Mouse (Mus musculus): Measurements from ENCODE around the gene Hapln3. TPM values are rescaled to one million over a fixed set of nuclear protein-coding genes. Genes with fewer than 3 reads are reported as not detected.

Hapln3 gene
- total RNA-seq, 2 experiments from 2014 or later = not detected

DNA sequence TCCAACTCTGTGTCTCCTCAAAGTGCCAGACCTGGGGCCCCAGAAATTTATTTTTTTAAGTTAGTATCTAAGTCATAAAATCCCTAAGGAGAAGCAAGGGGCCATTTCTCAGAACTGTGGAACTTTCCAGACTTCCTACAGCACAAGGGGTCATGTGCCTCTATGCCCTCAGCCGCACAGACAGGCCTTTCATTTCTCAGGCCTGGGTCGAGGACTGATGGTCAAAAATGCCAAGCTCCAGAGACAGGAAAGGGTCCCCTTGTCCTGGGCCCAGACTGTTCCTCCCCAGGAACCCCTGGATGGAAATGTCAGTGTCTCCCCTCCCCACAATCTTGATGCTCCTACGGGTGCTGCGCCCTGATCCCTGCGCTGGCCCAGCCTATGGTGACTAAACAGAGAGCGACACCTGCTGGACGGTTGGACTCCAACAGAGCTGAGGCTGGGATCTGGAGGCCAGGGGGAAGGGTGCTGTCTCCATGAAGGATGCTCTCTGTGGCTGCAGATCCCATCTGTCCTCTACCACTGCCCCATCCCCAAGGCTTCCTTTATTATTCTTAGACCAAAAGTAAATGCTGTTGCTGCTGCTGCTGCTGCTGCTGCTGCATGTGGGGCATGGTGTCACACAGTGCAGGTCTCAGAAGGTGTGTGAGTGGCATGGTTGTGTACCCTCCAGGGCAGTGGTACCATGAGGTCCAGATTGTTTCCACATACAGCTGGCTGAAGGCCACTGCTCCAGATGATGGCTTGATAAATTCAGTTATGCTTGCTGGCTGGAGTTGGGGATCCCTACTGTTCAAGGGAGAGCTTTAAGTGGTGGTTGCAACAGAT lies 50.0 kb downstream of the Hapln3 start:
- ATAC-seq (replicated peaks; ENCODE audit: low FRiP score, low TSS enrichment, poor library complexity, severe bottlenecking) = peak; percentile 88

GRCm38 (mm10) chr7:79079212-79079611 lies 51.6 kb downstream of the Hapln3 start:
- no peak for ATAC-seq (replicated peaks; ENCODE audit: low FRiP score, low TSS enrichment, poor library complexity, severe bottlenecking)

- no peak for ATAC-seq (replicated peaks; ENCODE audit: low FRiP score, low TSS enrichment, poor library complexity, severe bottlenecking)
Measured at GRCm38 (mm10) chr7:79068231-79068630, 62.6 kb downstream of the Hapln3 start.

DNA sequence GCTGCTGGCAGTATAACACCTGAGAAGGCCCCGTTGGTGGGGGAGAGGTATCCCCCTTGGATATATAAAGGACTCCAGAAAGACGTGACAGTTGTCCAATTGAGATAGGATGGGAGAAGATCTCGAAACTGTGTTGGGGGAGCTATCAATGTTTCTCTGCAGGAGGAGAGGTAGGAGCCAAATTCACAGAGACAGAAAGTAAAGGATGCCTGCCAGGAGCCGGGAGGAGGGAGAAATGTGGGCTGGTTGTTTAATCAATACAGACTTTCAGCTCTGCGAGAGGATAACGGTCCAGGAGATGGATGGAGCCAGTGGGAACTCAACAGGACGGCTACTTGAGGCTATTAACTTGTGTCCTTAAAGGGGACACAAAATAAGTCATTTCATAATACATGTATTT lies 63.4 kb downstream of the Hapln3 start:
- no peak for ATAC-seq (replicated peaks; ENCODE audit: low FRiP score, low TSS enrichment, poor library complexity, severe bottlenecking)

Other genes with a start within 250 kb of the Hapln3 start
- gene Aen, start 235.2 kb downstream of the Hapln3 start, total RNA-seq (2014; fragmentation: Nextera tagmentation) = 77.3 and 78.2 TPM in 2 replicates
- gene Aen, start 235.2 kb downstream of the Hapln3 start, total RNA-seq (2017) = 52.6 and 81.7 TPM in 2 replicates
- 140 and 149 TPM in 2 replicates for gene Isg20, start 217.6 kb downstream of the Hapln3 start, total RNA-seq (2014; fragmentation: Nextera tagmentation)
- 46.2 and 54.5 TPM in 2 replicates for gene Isg20, start 217.6 kb downstream of the Hapln3 start, total RNA-seq (2017)
- gene Acan, start 77.5 kb downstream of the Hapln3 start, total RNA-seq (2014; fragmentation: Nextera tagmentation) = not detected in 2 replicates
- gene Acan, start 77.5 kb downstream of the Hapln3 start, total RNA-seq (2017) = not detected in 2 replicates
- 5.3 and 13.3 TPM in 2 replicates for gene Mfge8, start 18.0 kb upstream of the Hapln3 start, total RNA-seq (2014; fragmentation: Nextera tagmentation)
- 6.2 and 9.7 TPM in 2 replicates for gene Mfge8, start 18.0 kb upstream of the Hapln3 start, total RNA-seq (2017)
- gene Abhd2, start 142.2 kb upstream of the Hapln3 start, total RNA-seq (2014; fragmentation: Nextera tagmentation) = 23.6 and 25.4 TPM in 2 replicates
- 13.0 and 13.9 TPM in 2 replicates for gene Abhd2, start 142.2 kb upstream of the Hapln3 start, total RNA-seq (2017)